Mouse (Mus musculus): ENCODE measurements around the gene Spsb2. TPM values are rescaled to one million over a fixed set of nuclear protein-coding genes. Genes with fewer than 3 reads are reported as not detected.

The Spsb2 gene
- polyA plus RNA-seq (2015; fragmentation: Nextera tagmentation; extraction: Ambion mirVana) = 7.7 and 8.2 TPM in 2 replicates

DNA sequence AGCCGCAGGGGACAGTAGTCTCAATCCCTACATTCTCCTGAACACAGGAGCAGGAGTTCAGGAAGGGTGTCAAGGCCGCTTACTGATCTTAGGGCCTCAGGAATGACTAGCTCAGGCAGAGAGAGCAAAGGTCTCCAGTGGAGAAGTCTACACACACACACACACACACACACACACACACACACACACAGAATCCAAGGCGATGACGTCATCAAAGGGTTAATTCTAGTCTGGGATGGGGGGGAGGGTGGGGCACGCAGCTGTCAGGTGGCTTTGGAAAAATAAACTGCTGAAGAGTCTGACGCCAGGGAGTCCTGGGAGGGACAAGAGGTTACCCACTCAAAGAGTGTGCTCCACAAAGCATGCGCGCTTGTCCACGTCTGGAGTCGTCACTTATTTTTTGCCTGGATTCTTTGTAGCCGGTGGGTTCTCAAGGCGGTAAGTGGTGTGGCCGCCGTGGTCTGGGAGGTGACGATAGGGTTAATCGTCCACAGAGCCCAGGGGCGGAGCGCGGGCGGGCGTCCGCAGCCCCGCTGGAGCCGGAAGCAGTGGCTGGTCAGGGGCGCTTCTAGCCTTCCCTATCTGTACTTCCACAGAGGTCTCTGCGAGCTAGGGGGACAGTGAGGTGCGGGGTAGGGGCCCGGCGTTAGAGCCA is at the start of gene Spsb2:
TSS of gene Spsb2 (plus strand) at position 304 of the 655 bp plus-strand sequence.
- WGBS = 4% methylated on average over 29 of the region's 29 CpGs
- Histone ChIP-seq H3K36me3 (peaks cover 14% of the 10 kb centered on the region), H3K9me3 (no peaks in the 10 kb centered on the region), H3K4me3 (replicated peaks) (peak within 1 kb of the TSS; percentile 54), H3K4me1 (replicated peaks) (peaks cover 60% of the 10 kb centered on the region), H3K27me3 (no peaks in the 10 kb centered on the region), H3K27ac (peak within 1 kb of the TSS; percentile 74), H3K4me2 (replicated peaks) (peak within 1 kb of the TSS; percentile 96), H3K9ac (replicated peaks) (peak within 1 kb of the TSS; percentile 71)
- peak; percentile 31 for ATAC-seq

DNA sequence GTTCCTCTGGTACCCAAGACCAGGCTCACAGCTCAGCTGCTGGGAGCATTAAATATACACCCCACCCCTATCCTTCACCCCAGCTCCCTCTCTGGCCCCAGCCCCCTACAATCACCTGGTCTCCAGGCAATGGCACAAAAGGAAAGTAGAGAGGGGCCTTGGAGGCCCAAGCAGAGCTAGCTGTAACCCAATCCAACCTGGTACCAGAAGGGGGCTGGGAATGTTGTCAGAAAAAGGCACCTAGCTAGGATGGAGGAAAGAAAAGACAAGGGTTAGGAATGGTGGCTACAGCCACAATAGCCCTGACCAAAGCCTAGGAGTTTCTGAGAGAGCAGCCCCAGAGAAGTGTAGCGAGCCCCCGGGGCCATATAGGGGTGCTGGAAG is 49.6 kb upstream of the Spsb2 start:
- no peak overlapping the region for H3K9ac ChIP-seq (replicated peaks)
- peaks cover 44% of the 10 kb centered on the region for H3K4me1 ChIP-seq (replicated peaks)
- no peaks in the 10 kb centered on the region for H3K27me3 ChIP-seq
- no peaks in the 10 kb centered on the region for H3K9me3 ChIP-seq
- H3K36me3 ChIP-seq = no peaks in the 10 kb centered on the region
- WGBS = 58% methylated on average over 2 of the region's 2 CpGs
- H3K4me2 ChIP-seq (replicated peaks) = peak overlapping the region; percentile 79; the same call in 1 of the 2 replicates
- ATAC-seq = no peak
- H3K4me3 ChIP-seq (replicated peaks) = no peak overlapping the region
- peak overlapping the region; percentile 98 for H3K27ac ChIP-seq

GRCm38 (mm10) chr6:124759259-124759658 is 49.2 kb upstream of the Spsb2 start:
- 3% methylated on average over 5 of the region's 5 CpGs for WGBS
- H3K4me2 ChIP-seq (replicated peaks) = 0 out of 2 replicates have a peak overlapping the region, but pooled peaks have one; percentile 79
- no peak for ATAC-seq
- no peaks in the 10 kb centered on the region for H3K27me3 ChIP-seq
- no peaks in the 10 kb centered on the region for H3K9me3 ChIP-seq
- H3K27ac ChIP-seq = no peak overlapping the region
- H3K4me3 ChIP-seq (replicated peaks) = no peak overlapping the region
- H3K9ac ChIP-seq (replicated peaks) = 0 out of 2 replicates have a peak overlapping the region, but pooled peaks have one; percentile 44
- H3K36me3 ChIP-seq = no peaks in the 10 kb centered on the region
- H3K4me1 ChIP-seq (replicated peaks) = peaks cover 40% of the 10 kb centered on the region

DNA sequence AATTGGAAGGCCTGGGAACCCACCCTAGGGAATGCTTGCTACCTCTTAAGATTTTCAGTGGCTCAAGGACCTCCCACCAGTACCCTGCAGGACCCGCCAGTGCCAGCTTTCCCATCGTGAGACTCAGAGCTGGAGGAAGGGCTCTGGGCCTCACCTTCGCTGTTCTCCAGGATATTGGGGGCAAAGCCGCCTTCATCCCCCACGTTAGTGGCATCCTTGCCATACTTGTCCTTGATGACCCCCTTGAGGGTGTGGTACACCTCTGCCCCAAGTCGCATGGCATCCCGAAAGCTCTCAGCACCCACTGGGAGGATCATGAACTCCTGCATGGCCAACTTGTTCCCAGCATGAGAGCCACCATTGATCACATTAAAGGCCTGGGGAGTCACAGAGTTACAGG is 42.5 kb upstream of the Spsb2 start:
- H3K27ac ChIP-seq = no peak overlapping the region
- no peaks in the 10 kb centered on the region for H3K9me3 ChIP-seq
- H3K36me3 ChIP-seq = no peaks in the 10 kb centered on the region
- 89% methylated on average over 7 of the region's 7 CpGs for WGBS
- no peak for ATAC-seq
- H3K27me3 ChIP-seq = peaks cover 5% of the 10 kb centered on the region; the same call in 1 of the 2 replicates
- no peak overlapping the region for H3K9ac ChIP-seq (replicated peaks)
- H3K4me2 ChIP-seq (replicated peaks) = no peak overlapping the region
- no peak overlapping the region for H3K4me3 ChIP-seq (replicated peaks)
- H3K4me1 ChIP-seq (replicated peaks) = peaks cover 26% of the 10 kb centered on the region

DNA sequence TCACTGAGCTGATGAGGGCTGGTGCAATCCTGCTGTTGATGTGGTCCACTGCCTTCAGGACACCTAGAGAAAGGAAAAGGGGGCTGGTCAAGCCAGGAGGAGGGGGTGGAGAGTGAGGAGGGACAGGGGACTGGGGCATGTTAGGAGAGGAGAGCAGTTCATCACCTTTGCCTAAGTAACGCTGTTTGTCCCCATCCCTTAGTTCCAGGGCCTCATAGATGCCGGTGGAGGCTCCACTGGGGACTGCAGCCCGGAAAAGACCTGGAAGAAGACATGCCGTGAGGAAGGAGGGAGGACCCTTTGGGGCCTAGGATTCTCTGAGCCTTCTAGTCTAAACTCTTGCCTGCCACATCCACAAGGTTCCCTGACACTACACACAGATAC is 40.9 kb upstream of the Spsb2 start:
- WGBS = 30% methylated on average over 4 of the region's 4 CpGs
- H3K9me3 ChIP-seq = no peaks in the 10 kb centered on the region
- H3K27me3 ChIP-seq = peaks cover 5% of the 10 kb centered on the region; the same call in 1 of the 2 replicates
- H3K36me3 ChIP-seq = no peaks in the 10 kb centered on the region
- H3K4me3 ChIP-seq (replicated peaks) = 0 out of 2 replicates have a peak overlapping the region, but pooled peaks have one; percentile 49
- H3K4me1 ChIP-seq (replicated peaks) = peaks cover 26% of the 10 kb centered on the region
- H3K4me2 ChIP-seq (replicated peaks) = peak overlapping the region; percentile 67; the same call in 1 of the 2 replicates
- H3K9ac ChIP-seq (replicated peaks) = peak overlapping the region; percentile 67; the same call in 1 of the 2 replicates
- ATAC-seq = no peak
- H3K27ac ChIP-seq = no peak overlapping the region

DNA sequence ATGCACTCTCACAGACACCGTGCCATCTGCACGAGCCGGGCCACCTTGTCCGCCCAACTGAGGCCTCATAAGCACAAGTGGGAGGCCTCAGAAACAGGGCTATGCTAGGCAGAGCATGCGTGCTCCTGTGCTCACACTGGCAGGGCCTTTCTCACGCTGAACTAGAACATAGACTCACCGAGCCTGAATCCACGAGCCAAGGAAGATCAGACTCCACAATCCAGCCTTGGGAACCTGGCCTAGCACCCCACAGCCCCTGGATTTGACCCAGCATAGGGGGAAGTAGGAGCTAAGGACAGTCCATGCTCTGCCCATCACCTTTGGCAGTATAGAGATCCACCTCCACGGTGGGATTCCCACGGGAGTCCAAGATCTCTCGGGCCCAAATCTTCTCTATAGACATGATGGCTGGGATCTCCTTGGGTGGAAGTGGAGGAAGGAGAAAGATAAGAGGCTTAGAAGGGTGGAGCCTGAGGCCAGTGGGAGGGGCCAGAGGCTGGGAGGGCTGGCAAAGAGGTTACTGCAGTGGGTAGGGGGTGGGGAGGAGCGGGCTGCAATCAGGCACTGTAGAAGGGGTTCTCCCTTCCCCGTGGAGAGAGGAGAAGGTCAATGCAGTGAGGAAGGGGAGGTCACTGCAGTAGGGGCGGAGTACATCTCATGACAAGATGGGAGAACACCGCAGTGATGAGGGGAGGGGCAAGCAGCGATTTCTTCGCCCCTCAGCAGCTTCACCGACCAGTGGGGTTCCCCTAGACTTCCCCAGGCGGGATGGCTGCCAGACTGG is 40.3 kb upstream of the Spsb2 start:
- H3K4me1 ChIP-seq (replicated peaks) = peaks cover 26% of the 10 kb centered on the region
- H3K27ac ChIP-seq = no peak overlapping the region
- H3K9ac ChIP-seq (replicated peaks) = peak overlapping the region; percentile 67

GRCm38 (mm10) chr6:124768704-124769044 is 39.8 kb upstream of the Spsb2 start:
- peak overlapping the region; percentile 67 for H3K4me2 ChIP-seq (replicated peaks)
- peak overlapping the region; percentile 49 for H3K4me3 ChIP-seq (replicated peaks)
- peaks cover 5% of the 10 kb centered on the region; the same call in 1 of the 2 replicates for H3K27me3 ChIP-seq
- WGBS = 5% methylated on average over 9 of the region's 9 CpGs
- peaks cover 26% of the 10 kb centered on the region for H3K4me1 ChIP-seq (replicated peaks)
- ATAC-seq = peak; percentile 18
- peak overlapping the region; percentile 67 for H3K9ac ChIP-seq (replicated peaks)
- no peaks in the 10 kb centered on the region for H3K36me3 ChIP-seq
- H3K9me3 ChIP-seq = no peaks in the 10 kb centered on the region
- no peak overlapping the region for H3K27ac ChIP-seq

More for the DNA sequence above, 40.3 kb upstream of the Spsb2 start:
- H3K4me2 ChIP-seq (replicated peaks) = peak overlapping the region; percentile 67
- WGBS = 17% methylated on average over 18 of the region's 19 CpGs
- peak overlapping the region; percentile 49 for H3K4me3 ChIP-seq (replicated peaks)
- H3K9me3 ChIP-seq = no peaks in the 10 kb centered on the region
- H3K27me3 ChIP-seq = peaks cover 5% of the 10 kb centered on the region; the same call in 1 of the 2 replicates
- peak; percentile 18 for ATAC-seq
- no peaks in the 10 kb centered on the region for H3K36me3 ChIP-seq

DNA sequence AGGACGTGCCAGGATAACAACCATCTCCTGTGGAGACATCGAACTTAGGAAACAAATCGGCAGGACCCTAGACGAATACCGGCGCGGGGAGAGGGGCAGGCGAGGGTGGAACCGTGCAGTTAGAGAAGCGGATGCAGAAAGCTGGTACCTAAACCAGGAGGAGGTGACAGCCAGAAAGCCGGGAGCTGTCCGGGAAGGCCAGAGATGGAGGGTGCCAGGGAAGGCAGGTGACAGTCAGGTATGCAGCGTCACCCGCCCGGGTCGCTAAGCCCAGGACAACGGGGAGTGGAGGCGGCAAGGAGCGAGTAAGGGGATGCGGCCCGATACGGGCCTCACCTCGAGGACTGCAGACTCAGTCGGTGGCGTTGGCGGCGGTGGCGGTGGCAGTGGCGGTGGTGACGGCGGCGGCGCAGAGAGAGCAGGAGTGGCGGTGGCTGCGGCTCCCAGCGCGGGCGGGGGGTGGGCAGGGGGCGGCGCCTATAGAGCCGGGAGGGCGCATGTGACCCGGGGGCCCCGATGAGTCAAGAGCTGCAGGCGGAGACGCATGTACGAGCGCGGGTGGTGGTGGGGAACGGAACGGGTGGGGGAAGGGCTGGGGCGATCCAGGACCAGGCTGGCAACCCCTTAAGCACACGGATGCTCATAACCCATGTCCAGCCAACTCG is 39.2 kb upstream of the Spsb2 start, which contains the start of gene Eno2:
TSS of gene Eno2 (minus strand) at position 573 of the 665 bp plus-strand sequence.
- no peaks in the 10 kb centered on the region for H3K9me3 ChIP-seq
- WGBS = under 1% methylated on average over 49 of the region's 54 CpGs
- peak; percentile 85 for ATAC-seq
- peak within 1 kb of the TSS; percentile 49 for H3K4me3 ChIP-seq (replicated peaks)
- H3K27me3 ChIP-seq = peaks cover 5% of the 10 kb centered on the region; the same call in 1 of the 2 replicates
- H3K4me1 ChIP-seq (replicated peaks) = peaks cover 26% of the 10 kb centered on the region
- H3K9ac ChIP-seq (replicated peaks) = peak within 1 kb of the TSS; percentile 67
- peak within 1 kb of the TSS; percentile 67 for H3K4me2 ChIP-seq (replicated peaks)
- H3K36me3 ChIP-seq = no peaks in the 10 kb centered on the region
- H3K27ac ChIP-seq = peak within 1 kb of the TSS; percentile 36

- Histone ChIP-seq H3K36me3 (no peaks in the 10 kb centered on the region), H3K4me2 (replicated peaks) (peak overlapping the region; percentile 67), H3K27ac (no peak overlapping the region), H3K4me3 (replicated peaks) (peak overlapping the region; percentile 49), H3K9me3 (no peaks in the 10 kb centered on the region), H3K4me1 (replicated peaks) (peaks cover 26% of the 10 kb centered on the region), H3K27me3 (peaks cover 5% of the 10 kb centered on the region; the same call in 1 of the 2 replicates), H3K9ac (replicated peaks) (peak overlapping the region; percentile 67)
- WGBS = 63% methylated on average over 7 of the region's 7 CpGs
- no peak for ATAC-seq
Measured at GRCm38 (mm10) chr6:124770013-124770412, 38.4 kb upstream of the Spsb2 start.

DNA sequence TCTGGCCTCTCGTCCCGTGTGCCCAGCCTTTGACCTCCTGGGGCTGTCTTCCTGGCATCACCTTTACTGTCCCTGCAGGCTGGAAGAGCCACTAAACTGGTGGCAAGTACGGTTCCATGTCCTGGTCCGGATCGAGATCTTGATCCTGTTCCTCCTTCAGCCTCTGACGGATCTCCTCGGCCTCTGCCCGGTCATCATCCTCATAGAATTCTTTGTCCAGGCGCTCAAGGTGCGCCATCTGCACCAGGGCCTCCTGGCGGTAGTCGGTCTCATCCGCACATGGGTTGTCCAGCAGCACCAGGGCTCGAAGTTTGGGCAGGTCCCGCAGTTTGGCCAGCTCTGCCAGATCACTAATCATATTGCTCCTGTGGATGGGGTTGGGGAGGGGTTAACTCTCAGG is 38.0 kb upstream of the Spsb2 start:
- Histone ChIP-seq H3K9me3 (no peaks in the 10 kb centered on the region), H3K27me3 (peaks cover 5% of the 10 kb centered on the region; the same call in 1 of the 2 replicates), H3K4me2 (replicated peaks) (no peak overlapping the region), H3K4me3 (replicated peaks) (no peak overlapping the region), H3K36me3 (no peaks in the 10 kb centered on the region), H3K9ac (replicated peaks) (no peak overlapping the region), H3K4me1 (replicated peaks) (peaks cover 26% of the 10 kb centered on the region), H3K27ac (no peak overlapping the region)
- WGBS = 87% methylated on average over 15 of the region's 15 CpGs
- ATAC-seq = no peak

DNA sequence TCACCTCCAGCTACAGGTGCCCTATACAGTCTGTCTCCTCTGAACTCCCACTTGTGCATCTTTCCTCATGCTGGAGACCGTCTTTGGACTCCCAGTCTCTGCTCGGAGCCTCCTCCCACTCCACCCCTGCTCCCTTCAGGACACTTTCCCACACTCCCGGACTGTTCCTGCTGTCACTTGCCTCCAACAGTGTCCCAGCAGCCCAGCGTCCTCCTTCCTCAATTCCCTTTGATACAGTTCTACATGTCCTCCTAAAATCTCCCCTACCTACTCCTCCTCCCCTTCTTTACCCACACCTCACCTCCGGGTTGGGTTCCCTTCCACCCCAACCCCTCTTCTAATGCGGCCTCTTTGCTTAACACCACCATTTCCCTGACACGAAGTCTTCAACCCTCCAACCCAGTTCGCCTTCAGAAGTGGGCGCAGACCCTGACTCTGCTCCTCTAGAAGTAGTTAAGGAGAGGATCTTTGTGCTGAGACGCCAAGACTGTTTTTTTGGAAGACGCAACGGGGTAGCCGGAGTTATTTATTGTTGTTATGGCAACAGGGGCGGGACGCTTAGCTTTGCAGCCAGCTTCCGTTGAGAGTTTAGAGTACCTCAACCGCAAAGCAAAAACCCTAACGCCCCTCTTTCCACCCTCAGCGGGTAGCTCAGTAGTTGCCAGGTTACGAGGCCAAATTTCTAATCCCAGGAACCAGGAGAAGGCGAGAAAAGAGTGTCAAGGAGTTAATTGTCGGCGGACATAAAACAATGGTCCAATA is 29.1 kb upstream of the Spsb2 start, which contains the start of gene Lrrc23:
TSS of gene Lrrc23 (minus strand) at position 506 of the 762 bp plus-strand sequence.
- peak; percentile 65 for ATAC-seq
- Histone ChIP-seq H3K4me2 (replicated peaks) (peak within 1 kb of the TSS; percentile 60), H3K9me3 (no peaks in the 10 kb centered on the region), H3K36me3 (no peaks in the 10 kb centered on the region), H3K9ac (replicated peaks) (peak within 1 kb of the TSS; percentile 42; the same call in 1 of the 2 replicates), H3K27ac (no peak within 1 kb of the TSS), H3K4me1 (replicated peaks) (peaks cover 17% of the 10 kb centered on the region), H3K4me3 (replicated peaks) (peak within 1 kb of the TSS; percentile 36), H3K27me3 (peaks cover 7% of the 10 kb centered on the region)
- WGBS = 2% methylated on average over 23 of the region's 23 CpGs
